Mouse (Mus musculus): ENCODE results near the gene Rbp2.

The Rbp2 gene

GRCm38 (mm10) chr9:98524786-98525542 lies 39.0 kb downstream of the Rbp2 start:
- peak; percentile 22 for DNase-seq (ENCODE audit: low spot score)

DNA sequence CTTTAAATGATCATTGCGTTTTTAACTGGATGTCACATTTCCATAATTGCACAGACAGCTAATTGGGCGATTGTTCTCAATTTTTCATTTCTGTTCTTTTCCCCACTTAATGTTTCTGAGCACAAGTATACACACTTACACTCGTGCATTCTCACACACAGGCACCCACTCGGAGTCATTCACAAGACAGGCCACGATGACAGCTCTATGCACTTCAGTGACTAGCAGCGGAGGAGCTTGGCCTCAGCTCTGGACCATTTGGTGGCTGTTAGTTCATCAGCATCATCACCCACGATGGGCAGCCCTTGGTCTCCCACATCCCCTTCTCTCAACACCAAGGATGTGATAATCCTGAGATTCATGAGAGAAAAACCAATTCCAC lies 39.6 kb downstream of the Rbp2 start:
- DNase-seq (ENCODE audit: low spot score), result no peak

- no peak for DNase-seq (ENCODE audit: low spot score)
Observed at GRCm38 (mm10) chr9:98527226-98527625, 41.3 kb downstream of the Rbp2 start.

- no peak for DNase-seq (ENCODE audit: low spot score)
Observed at GRCm38 (mm10) chr9:98529776-98530175, 43.9 kb downstream of the Rbp2 start.

GRCm38 (mm10) chr9:98530999-98531398 lies 45.1 kb downstream of the Rbp2 start:
- no peak for DNase-seq (ENCODE audit: low spot score)

DNA sequence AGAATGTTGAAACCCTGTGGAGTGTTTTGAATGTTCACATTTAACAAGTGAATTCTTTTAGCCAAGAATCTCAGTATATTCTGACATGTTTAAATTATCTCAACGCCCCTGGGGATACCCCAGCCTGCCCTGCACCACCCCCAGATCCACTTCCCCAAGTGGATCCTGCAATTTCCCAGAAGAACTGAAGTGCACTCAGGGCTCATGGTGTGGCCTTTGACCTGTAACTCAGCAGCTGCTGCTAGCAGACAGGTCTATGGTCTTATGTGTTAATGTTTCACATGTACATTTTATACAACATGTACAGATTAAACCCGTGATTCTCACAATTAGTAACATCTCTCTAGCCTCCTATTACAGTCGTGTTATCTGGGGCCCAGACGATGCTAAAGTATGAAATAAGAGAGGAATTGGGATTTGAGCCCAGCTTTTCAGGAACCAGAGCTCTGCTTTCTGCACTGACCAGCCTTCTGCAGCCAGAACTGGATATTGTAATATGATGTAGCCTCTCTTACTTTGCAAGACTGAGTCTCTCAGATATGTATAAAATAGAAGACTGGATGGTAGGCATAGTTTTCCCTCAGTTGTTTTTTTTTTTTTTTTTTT lies 48.9 kb downstream of the Rbp2 start:
- no peak for DNase-seq (ENCODE audit: low spot score)

DNA sequence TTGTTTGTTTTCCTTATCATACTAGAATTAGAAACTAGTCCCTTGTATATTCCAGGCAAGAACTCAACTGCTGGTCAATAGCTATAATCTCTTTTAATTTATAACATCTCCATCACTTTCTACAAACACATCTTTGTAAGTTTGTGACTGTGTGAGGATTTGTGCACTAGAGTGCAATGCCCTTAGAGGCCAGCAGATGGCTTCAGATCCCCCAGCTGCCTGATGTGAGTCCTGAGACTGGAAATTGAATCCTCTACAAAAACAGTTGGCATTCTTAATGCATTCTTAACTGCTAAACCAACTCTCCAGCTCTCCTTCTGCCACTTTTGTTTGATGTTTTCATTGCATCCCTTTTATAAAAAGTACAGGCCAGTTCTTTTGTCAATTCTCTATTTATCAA lies 49.8 kb downstream of the Rbp2 start:
- DNase-seq (ENCODE audit: low spot score), result no peak

- peak; percentile 7 for DNase-seq (ENCODE audit: low spot score)
Observed at GRCm38 (mm10) chr9:98538017-98538712, 52.2 kb downstream of the Rbp2 start.

DNA sequence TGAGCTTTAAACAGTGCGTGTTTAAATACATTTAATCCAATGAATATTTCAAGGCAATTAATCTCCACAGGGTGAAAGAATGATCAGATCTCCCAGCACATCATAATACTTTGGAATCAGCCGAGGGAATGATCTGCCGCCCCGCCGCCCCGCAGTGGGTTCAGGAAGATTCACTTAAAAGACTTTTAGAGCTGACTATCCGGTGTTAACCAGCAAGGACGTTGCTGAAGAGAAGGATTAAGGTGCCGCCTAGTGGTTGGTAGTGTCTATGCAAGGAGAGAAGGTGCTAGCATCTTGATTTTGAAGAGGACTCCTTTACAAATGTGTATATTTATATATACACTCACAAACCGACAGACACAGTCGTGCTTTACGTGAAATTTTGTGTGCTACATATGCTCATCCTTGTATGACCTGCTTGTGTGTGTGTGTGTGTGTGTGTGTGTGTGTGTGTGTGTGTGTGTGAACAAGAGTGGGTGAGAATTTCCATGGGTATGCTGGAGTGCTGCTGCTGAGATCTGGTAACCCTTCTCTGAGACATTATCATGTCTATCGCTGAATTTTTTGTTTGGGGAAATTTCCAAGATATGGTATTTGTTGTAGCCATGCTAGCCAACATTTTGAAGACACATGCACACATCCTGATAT lies 52.9 kb downstream of the Rbp2 start:
- DNase-seq (ENCODE audit: low spot score), result peak; percentile 48

DNA sequence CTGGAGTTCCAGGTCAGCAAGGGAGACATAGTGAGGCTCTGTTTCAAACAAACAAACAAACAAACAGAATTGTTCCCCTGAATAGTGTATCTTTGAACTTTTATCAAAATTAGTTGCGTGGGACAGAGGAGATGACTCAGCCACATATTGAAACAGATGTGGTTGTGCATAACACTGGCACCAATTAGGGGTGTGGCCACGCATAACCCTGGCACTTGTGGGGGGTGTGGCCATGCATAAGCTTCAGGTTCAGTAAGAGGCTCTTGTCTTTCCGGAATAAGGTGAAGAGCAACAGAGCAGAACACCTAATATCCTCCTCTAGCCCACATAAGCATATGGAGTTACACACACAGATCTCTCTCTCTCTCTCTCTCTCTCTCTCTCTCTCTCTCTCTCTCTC lies 58.1 kb downstream of the Rbp2 start:
- DNase-seq (ENCODE audit: low spot score), result no peak
